Mouse (Mus musculus): Measurements from ENCODE around the gene Prrc2a. TPM values are rescaled to one million over a fixed set of nuclear protein-coding genes. Genes with fewer than 3 reads are reported as not detected.

Gene Prrc2a
- total RNA-seq (2021): 100 to 1,000 TPM; 102 to 118 TPM
- long read RNA-seq, experiment 1, full-length matches to known transcripts: 1 of 4 reads
- long read RNA-seq, experiment 1, partial matches to known transcripts: 3 of 4 reads
- long read RNA-seq, experiment 1, other reads (novel, unspliced or antisense): 0 of 4 reads
- long read RNA-seq, experiment 2, partial matches to known transcripts: 5 of 6 reads
- long read RNA-seq, experiment 2, other reads (novel, unspliced or antisense): 1 of 6 reads

- intact Hi-C loops (cut with DNase I; ENCODE audit: low total_unique reads): no loop called here
- DNase-seq: peak; percentile 98
Measured at GRCm38 (mm10) chr17:35164568-35165450, at the start of gene Prrc2a. Prrc2a (minus strand) TSS chr17:35164897.

GRCm38 (mm10) chr17:35213071-35213470 is 48.4 kb upstream of the Prrc2a start:
- intact Hi-C loops (cut with DNase I; ENCODE audit: low total_unique reads): no loop called here
- no peak for DNase-seq

GRCm38 (mm10) chr17:35210593-35210992 is 45.9 kb upstream of the Prrc2a start:
- no peak for DNase-seq
- intact Hi-C loops (cut with DNase I; ENCODE audit: low total_unique reads): no loop called here

GRCm38 (mm10) chr17:35209785-35210535 is 45.3 kb upstream of the Prrc2a start:
- no peak for DNase-seq
- intact Hi-C loops (cut with DNase I; ENCODE audit: low total_unique reads): no loop called here

- no peak for DNase-seq
- intact Hi-C loops (cut with DNase I; ENCODE audit: low total_unique reads): no loop called here
Measured at GRCm38 (mm10) chr17:35205380-35205769, 40.7 kb upstream of the Prrc2a start.

GRCm38 (mm10) chr17:35204494-35205379 is 40.0 kb upstream of the Prrc2a start, which contains the start of gene Lta:
Lta (minus strand) TSS chr17:35205351.
- intact Hi-C loops (cut with DNase I; ENCODE audit: low total_unique reads): no loop called here

GRCm38 (mm10) chr17:35202442-35202841 is 37.7 kb upstream of the Prrc2a start:
- intact Hi-C loops (cut with DNase I; ENCODE audit: low total_unique reads): no loop called here
- DNase-seq: no peak

More at GRCm38 (mm10) chr17:35204494-35205379, 40.0 kb upstream of the Prrc2a start, which contains the start of gene Lta:
- no peak for DNase-seq

- intact Hi-C loops (cut with DNase I; ENCODE audit: low total_unique reads): no loop called here
- DNase-seq: peak; percentile 62
Measured at GRCm38 (mm10) chr17:35201787-35202186, 37.1 kb upstream of the Prrc2a start, which contains the start of gene Tnf. Tnf (minus strand) TSS chr17:35202007.

- intact Hi-C loops (cut with DNase I; ENCODE audit: low total_unique reads): no loop called here
- no peak for DNase-seq
Measured at GRCm38 (mm10) chr17:35201128-35201527, 36.4 kb upstream of the Prrc2a start.

- intact Hi-C loops (cut with DNase I; ENCODE audit: low total_unique reads): no loop called here
- DNase-seq: peak; percentile 24
Measured at GRCm38 (mm10) chr17:35200398-35200797, 35.7 kb upstream of the Prrc2a start.

- intact Hi-C loops (cut with DNase I; ENCODE audit: low total_unique reads): no loop called here
Measured at GRCm38 (mm10) chr17:35198946-35199345, 34.2 kb upstream of the Prrc2a start.

GRCm38 (mm10) chr17:35198029-35198428 is 33.3 kb upstream of the Prrc2a start:
- no peak for DNase-seq
- intact Hi-C loops (cut with DNase I; ENCODE audit: low total_unique reads): no loop called here

More at GRCm38 (mm10) chr17:35198946-35199345, 34.2 kb upstream of the Prrc2a start:
- no peak for DNase-seq

- no peak for DNase-seq
- intact Hi-C loops (cut with DNase I; ENCODE audit: low total_unique reads): no loop called here
Measured at GRCm38 (mm10) chr17:35197126-35197525, 32.4 kb upstream of the Prrc2a start.

- intact Hi-C loops (cut with DNase I; ENCODE audit: low total_unique reads): no loop called here
- DNase-seq: no peak
Measured at GRCm38 (mm10) chr17:35196321-35196641, 31.6 kb upstream of the Prrc2a start.

- DNase-seq: peak; percentile 88
- intact Hi-C loops (cut with DNase I; ENCODE audit: low total_unique reads): no loop called here
Measured at GRCm38 (mm10) chr17:35195631-35196320, 31.1 kb upstream of the Prrc2a start.

GRCm38 (mm10) chr17:35194844-35195630 is 30.3 kb upstream of the Prrc2a start:
- intact Hi-C loops (cut with DNase I; ENCODE audit: low total_unique reads): no loop called here
- DNase-seq: no peak

- DNase-seq: no peak
- intact Hi-C loops (cut with DNase I; ENCODE audit: low total_unique reads): no loop called here
Measured at GRCm38 (mm10) chr17:35193881-35194843, 29.5 kb upstream of the Prrc2a start, which contains the start of gene Ltb. Ltb (plus strand) TSS chr17:35194439.

Data from gastrocnemius, postnatal 14 days (tissue).